Mouse (Mus musculus): ENCODE results near the gene Defb5. TPM values are rescaled to one million over a fixed set of nuclear protein-coding genes. Genes with fewer than 3 reads are reported as not detected.
"Not testable (repeated sequence)": the region's sequence is repeated elsewhere in the genome, so short reads cannot be mapped to it uniquely, and the experiment has no call there.

Gene Defb5
- not detected for total RNA-seq (2022)

GRCm38 (mm10) chr8:19247280-19247679 lies at the start of gene Defb5:
Gene Defb5, plus strand, starts transcription at chr8:19247580.
- no peak for DNase-seq

DNA sequence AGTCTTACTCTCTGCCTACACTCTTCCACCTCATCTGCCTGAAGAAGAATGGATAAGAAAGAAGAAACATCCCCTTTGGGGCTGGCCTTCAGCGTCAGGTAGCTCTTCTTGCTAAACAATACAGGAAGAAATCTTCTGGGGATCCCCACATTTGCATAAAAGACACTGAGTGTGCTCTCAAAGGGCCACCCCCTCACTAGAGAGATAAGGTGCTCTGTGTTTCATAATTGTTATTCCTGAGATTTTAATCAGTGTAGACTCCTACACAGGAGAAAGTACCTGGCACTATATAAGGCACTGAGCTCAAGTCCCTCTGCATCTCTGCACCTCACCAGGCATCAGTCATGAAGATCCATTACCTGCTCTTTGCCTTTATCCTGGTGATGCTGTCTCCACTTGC lies 22.2 kb upstream of the Defb5 start, which contains the start of gene Defb6:
Gene Defb6, plus strand, starts transcription at position 318 of the 400 bp plus-strand sequence.
- no peak for DNase-seq

GRCm38 (mm10) chr8:19238101-19238500 lies 9.3 kb upstream of the Defb5 start:
- no peak for DNase-seq

DNA sequence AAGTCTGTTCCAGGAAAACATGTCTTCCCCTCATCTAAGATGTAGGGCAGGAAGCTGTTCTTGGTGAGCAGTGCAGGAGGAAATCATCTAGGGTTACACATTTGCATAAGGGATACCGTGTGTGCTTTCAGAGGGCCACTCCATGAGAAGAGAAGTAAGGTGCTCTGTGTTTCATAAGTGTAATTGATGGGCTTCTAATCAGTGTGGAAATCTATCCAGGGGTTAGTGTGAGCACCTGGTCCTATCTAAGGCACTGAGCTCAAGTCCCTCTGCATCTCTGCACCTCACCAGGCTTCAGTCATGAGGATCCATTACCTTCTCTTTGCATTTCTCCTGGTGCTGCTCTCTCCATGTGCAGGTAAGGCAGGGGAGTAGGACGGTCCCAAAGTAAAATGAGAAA lies 7.8 kb upstream of the Defb5 start, which contains the start of gene Defb46:
Gene Defb46, plus strand, starts transcription at position 301 of the 400 bp plus-strand sequence.
- DNase-seq = no peak

DNA sequence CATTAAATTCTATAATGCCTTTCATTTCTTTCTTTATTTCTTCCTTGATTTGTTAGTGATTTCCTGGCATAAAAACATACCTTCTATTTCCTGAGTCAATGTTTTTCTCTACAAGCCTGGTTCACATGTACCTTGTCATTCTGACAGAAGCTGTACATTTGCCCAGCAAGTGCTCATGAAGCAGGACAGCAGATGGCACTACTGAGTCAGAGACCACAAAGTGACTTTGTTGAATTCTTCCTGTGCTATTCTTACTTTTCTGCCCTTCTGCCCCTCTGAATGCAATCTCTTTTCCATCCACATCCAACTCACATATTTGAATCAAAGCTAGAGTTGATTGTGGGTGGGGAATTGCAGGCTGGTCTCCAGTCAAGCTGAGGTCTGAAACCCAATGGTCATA lies 10.8 kb downstream of the Defb5 start:
- no peak for DNase-seq

DNA sequence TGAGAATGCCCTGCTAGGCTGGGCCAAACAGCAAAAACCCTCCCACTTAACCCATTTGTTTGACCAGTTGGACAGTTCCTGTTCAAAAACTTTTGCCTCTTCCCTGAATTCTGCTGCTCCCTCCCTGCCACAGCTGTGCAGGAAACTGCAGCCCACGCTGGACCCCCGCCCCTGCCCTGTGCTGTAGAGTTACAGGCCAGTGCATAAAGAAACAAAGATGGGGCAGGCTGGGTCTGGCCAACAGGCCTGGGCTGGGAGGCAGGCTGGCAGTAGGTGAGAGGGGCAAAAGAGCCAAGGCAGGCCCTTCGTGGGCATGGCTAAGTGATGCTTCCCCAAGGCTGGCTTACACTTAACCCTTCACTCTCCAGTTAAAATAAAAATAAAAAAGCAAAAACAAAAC lies 12.3 kb downstream of the Defb5 start:
- DNase-seq = no peak

GRCm38 (mm10) chr8:19293060-19293459 lies 45.7 kb downstream of the Defb5 start, which contains the start of gene Defb3:
Gene Defb3, plus strand, starts transcription at chr8:19293360.
- DNase-seq = not testable (repeated sequence)

DNA sequence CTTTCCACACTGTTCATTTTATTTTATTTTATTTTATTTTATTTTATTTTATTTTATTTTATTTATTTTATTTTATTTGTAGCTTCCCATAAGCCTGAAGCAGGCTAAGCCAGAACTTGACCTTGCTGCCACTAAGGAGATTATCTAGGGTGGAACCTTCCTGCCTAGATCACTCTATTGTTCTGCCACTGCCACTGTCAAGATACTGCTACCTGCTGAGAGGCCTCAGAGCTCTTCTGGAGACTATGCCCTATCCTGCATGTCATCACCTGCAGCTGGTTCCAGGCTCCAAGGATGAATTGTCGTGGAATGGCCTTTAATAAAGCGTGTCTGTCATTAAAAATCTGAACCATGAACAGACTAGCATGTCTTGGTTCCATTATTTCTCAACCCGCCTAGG lies 51.0 kb downstream of the Defb5 start:
- DNase-seq = not testable (repeated sequence)

Other genes with a start within 250 kb of the Defb5 start
- not detected for gene Defb38, start 221.0 kb upstream of the Defb5 start, total RNA-seq (2022)
- 1 to 10 TPM in 1 of 4 experiments, not detected in 3; 1.8 TPM for gene Defb39, start 182.8 kb upstream of the Defb5 start, total RNA-seq (2022)
- not detected for gene Defb12, start 132.7 kb upstream of the Defb5 start, total RNA-seq (2022)
- gene Defb34, start 123.8 kb upstream of the Defb5 start, total RNA-seq (2022) = not detected
- not detected for gene Gm45826, start 106.8 kb upstream of the Defb5 start, total RNA-seq (2022)
- gene Defb14, start 53.2 kb upstream of the Defb5 start, total RNA-seq (2022) = not detected
- not detected for gene Defb4, start 48.9 kb upstream of the Defb5 start, total RNA-seq (2022)
- gene Defb6, start 22.1 kb upstream of the Defb5 start, total RNA-seq (2022) = not detected
- gene Defb46, start 7.7 kb upstream of the Defb5 start, total RNA-seq (2022) = not detected
- not detected for gene Defb3, start 45.8 kb downstream of the Defb5 start, total RNA-seq (2022)
- gene Defb8, start 200.0 kb downstream of the Defb5 start, total RNA-seq (2022) = not detected
- gene Defb7, start 247.5 kb downstream of the Defb5 start, total RNA-seq (2022) = not detected

All from adrenal gland, adult 8-10 months (tissue).